Mouse (Mus musculus): ENCODE data around the gene Aatf. TPM values are rescaled to one million over a fixed set of nuclear protein-coding genes. Genes with fewer than 3 reads are reported as not detected.

The Aatf gene
- polyA plus RNA-seq, 1 experiment from 2014 or later: 56.9 TPM

- ATAC-seq (ENCODE audit: low FRiP score): no peak
- 3% methylated on average over 34 of the region's 34 CpGs for WGBS
- H3K27me3 ChIP-seq: peaks cover 83% of the 10 kb centered on the region
Measured at GRCm38 (mm10) chr11:84519576-84520268, 6.4 kb upstream of the Aatf start.

GRCm38 (mm10) chr11:84519036-84519435, 5.7 kb upstream of the Aatf start:
- Histone ChIP-seq H3K9ac (peak overlapping the region; percentile 93), H3K9me3 (no peaks in the 10 kb centered on the region), H3K27me3 (peaks cover 85% of the 10 kb centered on the region), H3K4me1 (replicated peaks) (peaks cover 30% of the 10 kb centered on the region), H3K4me2 (peak overlapping the region; percentile 58), H3K27ac (peak overlapping the region; percentile 96), H3K4me3 (peak overlapping the region; percentile 64), H3K36me3 (peaks cover 11% of the 10 kb centered on the region)
- no peak for ATAC-seq (ENCODE audit: low FRiP score)
- 10% methylated on average over 12 of the region's 12 CpGs for WGBS

More at GRCm38 (mm10) chr11:84519576-84520268, 6.4 kb upstream of the Aatf start:
- Histone ChIP-seq H3K9me3 (no peaks in the 10 kb centered on the region), H3K4me1 (replicated peaks) (peaks cover 30% of the 10 kb centered on the region), H3K27ac (peak overlapping the region; percentile 96), H3K9ac (peak overlapping the region; percentile 93), H3K4me3 (peak overlapping the region; percentile 64), H3K36me3 (peaks cover 11% of the 10 kb centered on the region), H3K4me2 (peak overlapping the region; percentile 58)

DNA sequence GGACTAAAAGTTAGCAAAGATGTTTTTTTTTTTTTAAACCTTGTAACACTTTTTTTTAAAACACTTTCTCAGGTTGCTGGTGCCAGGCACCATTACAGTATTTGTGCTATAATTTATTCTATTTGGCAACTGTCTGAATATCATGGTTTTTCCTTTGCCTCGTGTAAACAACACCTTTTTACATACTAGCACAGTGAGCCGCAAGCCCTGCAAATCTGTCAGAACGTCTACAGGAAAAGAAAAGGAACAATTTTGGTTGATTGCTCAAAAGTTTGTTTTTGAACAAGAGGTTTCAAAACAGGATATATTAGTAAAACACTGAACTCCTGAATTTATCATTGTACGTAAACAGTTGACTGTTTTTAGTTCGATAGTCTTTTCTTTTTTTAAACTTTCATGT, 4.9 kb upstream of the Aatf start:
- peaks cover 31% of the 10 kb centered on the region for H3K4me1 ChIP-seq (replicated peaks)
- no peak for ATAC-seq (ENCODE audit: low FRiP score)
- peaks cover 11% of the 10 kb centered on the region for H3K36me3 ChIP-seq
- peak overlapping the region; percentile 58 for H3K4me2 ChIP-seq
- H3K9me3 ChIP-seq: no peaks in the 10 kb centered on the region
- WGBS: 29% methylated on average over 5 of the region's 5 CpGs
- peak overlapping the region; percentile 93 for H3K9ac ChIP-seq
- peaks cover 78% of the 10 kb centered on the region for H3K27me3 ChIP-seq
- H3K4me3 ChIP-seq: peak overlapping the region; percentile 64
- H3K27ac ChIP-seq: peak overlapping the region; percentile 96; the same call in 1 of the 2 replicates

DNA sequence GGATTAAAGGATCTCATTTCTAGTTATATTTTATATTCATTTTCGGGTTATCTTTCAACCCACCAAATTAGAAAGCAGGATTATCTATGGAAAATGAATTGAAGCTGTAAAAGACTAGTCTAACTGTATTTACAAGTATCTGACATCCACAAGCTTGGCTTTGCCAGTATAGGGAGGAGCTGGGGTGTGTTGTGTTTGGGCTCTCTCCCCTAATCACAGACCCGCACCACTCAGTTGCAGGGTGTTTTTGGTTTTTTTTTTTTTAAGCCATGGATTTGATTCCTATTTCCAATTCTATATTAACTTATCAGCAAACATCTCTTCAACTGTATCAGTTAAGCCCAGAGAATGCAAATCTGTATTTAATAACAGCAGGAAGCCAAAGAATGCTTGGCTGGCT, 4.1 kb upstream of the Aatf start:
- peaks cover 11% of the 10 kb centered on the region for H3K36me3 ChIP-seq
- peak overlapping the region; percentile 93 for H3K4me2 ChIP-seq
- peak overlapping the region; percentile 35 for H3K4me3 ChIP-seq
- 18% methylated on average over 2 of the region's 2 CpGs for WGBS
- H3K27me3 ChIP-seq: peaks cover 70% of the 10 kb centered on the region
- peaks cover 34% of the 10 kb centered on the region for H3K4me1 ChIP-seq (replicated peaks)
- H3K9me3 ChIP-seq: no peaks in the 10 kb centered on the region
- peak overlapping the region; percentile 71 for H3K9ac ChIP-seq
- peak overlapping the region; percentile 74 for H3K27ac ChIP-seq
- no peak for ATAC-seq (ENCODE audit: low FRiP score)

DNA sequence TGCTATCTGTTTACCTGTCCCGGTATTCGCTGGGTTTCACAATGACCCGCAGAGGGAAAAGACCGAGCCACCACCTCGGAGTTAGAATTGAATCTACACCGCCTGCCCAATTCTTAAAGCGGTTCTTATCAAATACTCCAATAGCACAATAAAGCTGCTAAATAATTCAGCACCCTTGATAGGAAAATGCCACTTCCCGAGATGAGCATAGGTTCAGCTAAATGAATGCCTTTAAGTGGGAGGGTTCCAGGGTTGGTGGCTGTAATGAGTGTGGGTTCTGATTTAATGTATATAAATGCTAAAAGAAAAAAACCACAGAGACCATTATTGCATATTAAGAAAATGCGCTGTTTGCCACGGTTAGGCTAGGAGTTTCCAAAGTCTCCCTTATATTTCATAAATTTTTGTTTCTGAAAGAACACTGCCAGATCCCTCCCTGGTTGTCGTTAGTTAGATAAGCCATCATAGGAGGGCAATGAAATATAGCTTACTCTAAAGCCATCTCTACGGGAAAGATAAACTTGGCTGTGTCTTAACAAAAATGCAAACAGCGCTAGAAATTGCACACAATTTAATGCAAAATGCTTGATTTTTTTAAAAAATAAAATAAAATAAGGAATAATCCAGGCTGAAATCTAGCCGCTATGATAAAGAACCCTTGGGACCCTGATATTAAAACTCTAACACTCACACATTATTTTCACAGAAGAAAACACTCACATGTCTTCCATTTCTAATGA, 3.3 kb upstream of the Aatf start:
- Histone ChIP-seq H3K4me3 (peak overlapping the region; percentile 35), H3K4me2 (peak overlapping the region; percentile 93), H3K27ac (peak overlapping the region; percentile 94), H3K9ac (peak overlapping the region; percentile 81), H3K9me3 (no peaks in the 10 kb centered on the region), H3K4me1 (replicated peaks) (peaks cover 41% of the 10 kb centered on the region), H3K36me3 (peaks cover 11% of the 10 kb centered on the region), H3K27me3 (peaks cover 63% of the 10 kb centered on the region)
- 5% methylated on average over 14 of the region's 14 CpGs for WGBS
- no peak for ATAC-seq (ENCODE audit: low FRiP score)

- H3K4me1 ChIP-seq (replicated peaks): peaks cover 38% of the 10 kb centered on the region
- peaks cover 25% of the 10 kb centered on the region for H3K27me3 ChIP-seq
- H3K4me3 ChIP-seq: 0 out of 2 replicates have a peak overlapping the region, but pooled peaks have one; percentile 73
- H3K9me3 ChIP-seq: no peaks in the 10 kb centered on the region
- peak overlapping the region; percentile 93 for H3K4me2 ChIP-seq
- ATAC-seq (ENCODE audit: low FRiP score): no peak
- H3K9ac ChIP-seq: no peak overlapping the region
- WGBS: 81% methylated on average over 1 of the region's 1 CpGs
- H3K27ac ChIP-seq: no peak overlapping the region
- peaks cover 21% of the 10 kb centered on the region for H3K36me3 ChIP-seq
Measured at GRCm38 (mm10) chr11:84512031-84512430, 1.3 kb downstream of the Aatf start.

- Histone ChIP-seq H3K4me3 (no peak overlapping the region), H3K4me1 (replicated peaks) (no peaks in the 10 kb centered on the region), H3K9me3 (no peaks in the 10 kb centered on the region), H3K27me3 (no peaks in the 10 kb centered on the region), H3K27ac (no peak overlapping the region), H3K9ac (no peak overlapping the region), H3K36me3 (peaks cover 45% of the 10 kb centered on the region), H3K4me2 (no peak overlapping the region)
- ATAC-seq (ENCODE audit: low FRiP score): no peak
- 97% methylated on average over 1 of the region's 1 CpGs for WGBS
Measured at GRCm38 (mm10) chr11:84504296-84504695, 9.0 kb downstream of the Aatf start.

GRCm38 (mm10) chr11:84497944-84498343, 15.4 kb downstream of the Aatf start:
- WGBS: 78% methylated on average over 2 of the region's 2 CpGs
- H3K9me3 ChIP-seq: no peaks in the 10 kb centered on the region
- H3K36me3 ChIP-seq: peaks cover 24% of the 10 kb centered on the region
- H3K27ac ChIP-seq: no peak overlapping the region
- H3K4me2 ChIP-seq: no peak overlapping the region
- H3K9ac ChIP-seq: no peak overlapping the region
- peaks cover 12% of the 10 kb centered on the region; the same call in 1 of the 2 replicates for H3K4me1 ChIP-seq (replicated peaks)
- H3K27me3 ChIP-seq: no peaks in the 10 kb centered on the region
- H3K4me3 ChIP-seq: no peak overlapping the region
- ATAC-seq (ENCODE audit: low FRiP score): no peak

DNA sequence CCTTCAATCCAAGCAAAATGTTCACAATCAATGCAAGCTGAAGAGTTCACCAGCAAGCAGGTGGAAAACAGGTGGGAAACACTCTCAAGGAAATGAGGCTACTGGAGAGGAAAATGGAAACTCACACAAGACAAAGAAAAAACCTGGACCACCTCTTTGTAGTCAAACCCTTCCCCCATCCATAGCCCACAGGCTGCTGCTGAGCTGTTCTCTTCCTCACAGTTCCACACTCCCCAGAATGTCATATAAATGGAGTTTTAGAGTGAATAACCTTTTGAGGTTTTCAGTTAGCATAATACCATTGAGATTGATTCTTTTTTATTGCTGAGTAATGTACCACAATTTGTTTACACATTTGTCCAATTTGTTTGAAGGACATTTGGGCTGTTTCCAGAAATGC, 16.4 kb downstream of the Aatf start:
- H3K27me3 ChIP-seq: no peaks in the 10 kb centered on the region
- peaks cover 12% of the 10 kb centered on the region; the same call in 1 of the 2 replicates for H3K4me1 ChIP-seq (replicated peaks)
- no peak overlapping the region for H3K9ac ChIP-seq
- H3K27ac ChIP-seq: peak overlapping the region; percentile 78
- ATAC-seq (ENCODE audit: low FRiP score): no peak
- H3K9me3 ChIP-seq: no peaks in the 10 kb centered on the region
- no peak overlapping the region for H3K4me3 ChIP-seq
- peaks cover 22% of the 10 kb centered on the region for H3K36me3 ChIP-seq
- H3K4me2 ChIP-seq: no peak overlapping the region

GRCm38 (mm10) chr11:84495774-84496173, 17.5 kb downstream of the Aatf start:
- Histone ChIP-seq H3K27me3 (no peaks in the 10 kb centered on the region), H3K4me2 (no peak overlapping the region), H3K27ac (peak overlapping the region; percentile 20; the same call in 1 of the 2 replicates), H3K4me3 (no peak overlapping the region), H3K4me1 (replicated peaks) (peaks cover 12% of the 10 kb centered on the region; the same call in 1 of the 2 replicates), H3K36me3 (peaks cover 27% of the 10 kb centered on the region), H3K9ac (no peak overlapping the region), H3K9me3 (no peaks in the 10 kb centered on the region)
- ATAC-seq (ENCODE audit: low FRiP score): no peak
- WGBS: 39% methylated on average over 4 of the region's 4 CpGs

GRCm38 (mm10) chr11:84481661-84482060, 31.7 kb downstream of the Aatf start:
- H3K27me3 ChIP-seq: no peaks in the 10 kb centered on the region
- no peak for ATAC-seq (ENCODE audit: low FRiP score)

GRCm38 (mm10) chr11:84480451-84480850, 32.9 kb downstream of the Aatf start:
- peaks cover 27% of the 10 kb centered on the region for H3K4me1 ChIP-seq (replicated peaks)
- no peaks in the 10 kb centered on the region for H3K9me3 ChIP-seq
- no peak overlapping the region for H3K4me2 ChIP-seq
- ATAC-seq (ENCODE audit: low FRiP score): no peak
- H3K4me3 ChIP-seq: no peak overlapping the region
- no peak overlapping the region for H3K27ac ChIP-seq
- 50% methylated on average over 3 of the region's 3 CpGs for WGBS
- no peaks in the 10 kb centered on the region for H3K27me3 ChIP-seq
- H3K9ac ChIP-seq: no peak overlapping the region
- H3K36me3 ChIP-seq: no peaks in the 10 kb centered on the region

More at GRCm38 (mm10) chr11:84481661-84482060, 31.7 kb downstream of the Aatf start:
- Histone ChIP-seq H3K4me1 (replicated peaks) (peaks cover 27% of the 10 kb centered on the region), H3K4me3 (no peak overlapping the region), H3K36me3 (no peaks in the 10 kb centered on the region), H3K9ac (no peak overlapping the region), H3K9me3 (no peaks in the 10 kb centered on the region), H3K4me2 (no peak overlapping the region), H3K27ac (peak overlapping the region; percentile 66)
- whole genome bisulfite sequencing: 29% methylated on average over 7 of the region's 7 CpGs
